Mouse (Mus musculus): ENCODE measurements at regions not wholly inside any gene's neighbourhood (a gene's known extent, or its start where the extent isn't known, plus 50 kb on each side); places are given as distances from the start of the nearest gene placed in this dataset.

GRCm38 (mm10) chr5:39215016-39215415 is 338.4 kb upstream of the Clnk start:
- TF ChIP-seq CTCF (conservative IDR thresholded peaks at IDR 0.05; ENCODE audit: insufficient read depth, insufficient read length, low read depth, low read length) (no peak), POLR2A (IDR thresholded peaks at IDR 0.05; ENCODE audit: low read depth, low read length) (no peak)

Data from kidney, adult 2 months (tissue).